Mouse (Mus musculus): ENCODE data around the gene C2cd3.

- TF ChIP-seq CTCF (conservative IDR thresholded peaks at IDR 0.05; ENCODE audit: low read length), result no peak
- no peak for TF ChIP-seq NANOG (IDR thresholded peaks at IDR 0.05; ENCODE audit: borderline replicate concordance, low read length)
- no peak for TF ChIP-seq POU5F1 (IDR thresholded peaks at IDR 0.05; ENCODE audit: borderline replicate concordance, low read length)
These were observed 101.9 kb downstream of the C2cd3 start for GRCm38 (mm10) chr7:100473846-100474454.
